9 mouse cellular contexts compared by ENCODE assay signal in genomic region chr6:54164777-54165176, GRCm38 (mm10).
A peak's percentile ranks its signal among the peaks of the same experiment; 100 is the strongest.
DNase-seq lines count a peak whose midpoint lies in the region; ATAC-seq and TF ChIP-seq lines count a peak whose summit lies in the region.
"Had no signal": no experiment of that assay in that cellular context is flagged by ENCODE, and none has a peak within 500 bp of the region (broad histone marks: within the 10 kb centered on the region; RNA-seq: fewer than 3 reads in every experiment).

No protein-coding gene starts in this region.

- no peak for DNase-seq in frontal cortex, postnatal 25 days (ENCODE audit: low spot score in 2 of 2)
- peak; percentile 31 for DNase-seq in urinary bladder, postnatal 25 days (ENCODE audit: low spot score)
- no peak for DNase-seq in urinary bladder, postnatal 10 days (ENCODE audit: low spot score)
- DNase-seq in kidney, adult 2 months = peak; percentile 72
- DNase-seq in lung, embryonic 14.5 days = peak; percentile 66
- DNase-seq: liver, embryonic 13.5 days had no signal

- peaks cover 3% of the 10 kb centered on the region for H3K4me1 ChIP-seq in cortical plate, adult 2 months (ENCODE audit: control insufficient read depth, insufficient read depth, low read length)
- peaks cover 9% of the 10 kb centered on the region; the same call in 1 of the 2 replicates for H3K4me1 ChIP-seq in kidney, adult 2 months (ENCODE audit: control insufficient read depth, insufficient read depth, low read length)
- peaks cover 12% of the 10 kb centered on the region for H3K4me1 ChIP-seq in lung, embryonic 14.5 days (ENCODE audit: insufficient read depth)
- peaks cover 11% of the 10 kb centered on the region; the same call in 1 of the 2 replicates for H3K4me1 ChIP-seq in small intestine, adult 2 months (ENCODE audit: control insufficient read depth, insufficient read depth, insufficient read length, low read length)

- ATAC-seq in frontal cortex, adult (ENCODE audit: low TSS enrichment) = 0 out of 2 replicates have a peak, but pooled peaks have one; percentile 47
- ATAC-seq in lung, embryonic 14.5 days (ENCODE audit: insufficient read depth) = no peak

- no peaks in the 10 kb centered on the region for H3K9me3 ChIP-seq in lung, embryonic 14.5 days (ENCODE audit: low read depth, low read length)
- H3K9me3 ChIP-seq: liver, embryonic 13.5 days had no signal

- H3K4me2 ChIP-seq in lung, embryonic 14.5 days = no peak overlapping the region
- H3K4me2 ChIP-seq: liver, embryonic 13.5 days had no signal

- 60% methylated on average over 4 of the region's 4 CpGs for WGBS in kidney, adult 2 months
- 47% methylated on average over 4 of the region's 4 CpGs for WGBS in lung, embryonic 14.5 days
- 78% methylated on average over 4 of the region's 4 CpGs for WGBS in small intestine, adult 2 months

- TF ChIP-seq POLR2A in cortical plate, adult 2 months (IDR thresholded peaks at IDR 0.05; ENCODE audit: extremely low read depth, insufficient read depth, low read length) = no peak
- TF ChIP-seq POLR2A in kidney, adult 2 months (IDR thresholded peaks at IDR 0.05; ENCODE audit: low read depth, low read length) = no peak
- no peak for TF ChIP-seq POLR2A in small intestine, adult 2 months (IDR thresholded peaks at IDR 0.05; ENCODE audit: low read depth, low read length)

- no peak overlapping the region for H3K9ac ChIP-seq in lung, embryonic 14.5 days
- H3K9ac ChIP-seq: liver, embryonic 13.5 days had no signal

- H3K27me3 ChIP-seq in kidney, adult 2 months (replicated peaks; ENCODE audit: control insufficient read depth, insufficient read depth, low read length) = no peaks in the 10 kb centered on the region
- H3K27me3 ChIP-seq in lung, embryonic 14.5 days (ENCODE audit: insufficient read depth, low read length) = peaks cover 3% of the 10 kb centered on the region; the same call in 1 of the 2 replicates
- no peaks in the 10 kb centered on the region for H3K27me3 ChIP-seq in small intestine, adult 2 months (ENCODE audit: control insufficient read depth, insufficient read depth, low read length)
- H3K27me3 ChIP-seq: liver, embryonic 13.5 days had no signal

- H3K4me3 ChIP-seq in cortical plate, adult 2 months (ENCODE audit: insufficient read depth, low read length) = no peak overlapping the region
- no peak overlapping the region for H3K4me3 ChIP-seq in kidney, adult 2 months (ENCODE audit: insufficient read depth, low read depth, low read length)
- H3K4me3 ChIP-seq in lung, embryonic 14.5 days (ENCODE audit: low read depth, low read length) = no peak overlapping the region
- H3K4me3 ChIP-seq in small intestine, adult 2 months (ENCODE audit: low read depth, low read length) = no peak overlapping the region
- H3K4me3 ChIP-seq: liver, embryonic 13.5 days had no signal

- H3K27ac ChIP-seq in cortical plate, adult 2 months (ENCODE audit: insufficient read depth, low read length) = no peak overlapping the region
- H3K27ac ChIP-seq in kidney, adult 2 months (ENCODE audit: insufficient read depth, low read depth, low read length) = no peak overlapping the region
- no peak overlapping the region for H3K27ac ChIP-seq in lung, embryonic 14.5 days (ENCODE audit: low read depth)
- no peak overlapping the region for H3K27ac ChIP-seq in small intestine, adult 2 months (ENCODE audit: insufficient read depth, low read depth, low read length)
- H3K27ac ChIP-seq: liver, embryonic 13.5 days had no signal

- TF ChIP-seq CTCF in cortical plate, adult 2 months (IDR thresholded peaks at IDR 0.05; ENCODE audit: extremely low read depth, insufficient read depth, low read length) = peak; percentile 64
- peak; percentile 84 for TF ChIP-seq CTCF in kidney, adult 2 months (conservative IDR thresholded peaks at IDR 0.05; ENCODE audit: insufficient read depth, insufficient read length, low read depth, low read length)
- peak; percentile 66 for TF ChIP-seq CTCF in lung, embryonic 14.5 days (IDR thresholded peaks at IDR 0.05; ENCODE audit: low read depth)
- peak; percentile 74 for TF ChIP-seq CTCF in small intestine, adult 2 months (IDR thresholded peaks at IDR 0.05; ENCODE audit: extremely low read depth, insufficient read length, insufficient replicate concordance, low read depth, low read length)

- no peaks in the 10 kb centered on the region for H3K36me3 ChIP-seq in kidney, adult 2 months (ENCODE audit: control insufficient read depth, insufficient read depth, low read length)
- H3K36me3 ChIP-seq in lung, embryonic 14.5 days (ENCODE audit: insufficient read depth) = no peaks in the 10 kb centered on the region
- no peaks in the 10 kb centered on the region for H3K36me3 ChIP-seq in small intestine, adult 2 months (ENCODE audit: control insufficient read depth, insufficient read depth, low read length)
- H3K36me3 ChIP-seq: liver, embryonic 13.5 days had no signal

Comparison
In these comparisons a context has a peak if more than half of its experiments do, and no peak if none do; other contexts are left out.
1. DNase-seq: peak in urinary bladder, postnatal 25 days (single experiment), kidney, adult 2 months (single experiment) and lung, embryonic 14.5 days (single experiment); none in frontal cortex, postnatal 25 days (0 of 2) and urinary bladder, postnatal 10 days (single experiment).
2. Peak in every context shown above with its lines, with median percentiles within 50 percentile points of each other: CTCF ChIP-seq.